Mouse (Mus musculus): ENCODE measurements at regions not wholly inside any gene's neighbourhood (a gene's known extent, or its start where the extent isn't known, plus 50 kb on each side); places are given as distances from the start of the nearest gene placed in this dataset.

GRCm38 (mm10) chr1:136759164-136759563 lies 134.5 kb downstream of the Zfp281 start:
- no peak for ATAC-seq (ENCODE audit: low FRiP score, low read depth)
- H3K4me2 ChIP-seq (replicated peaks; ENCODE audit: low read depth, low read length, severe bottlenecking), result no peak overlapping the region
- no peak for TF ChIP-seq POLR2A (IDR thresholded peaks at IDR 0.05; ENCODE audit: borderline replicate concordance, extremely low read depth, insufficient read depth, insufficient read length)
- no peaks in the 10 kb centered on the region for H3K9me3 ChIP-seq (ENCODE audit: control insufficient read depth, low read length)
- 77% methylated on average over 4 of the region's 4 CpGs for WGBS
- no peaks in the 10 kb centered on the region for H3K4me1 ChIP-seq (ENCODE audit: control insufficient read depth, insufficient read depth, low read length)
- H3K27me3 ChIP-seq (ENCODE audit: control insufficient read depth, insufficient read depth, low read length), result no peaks in the 10 kb centered on the region
- H3K9ac ChIP-seq (ENCODE audit: low read depth, low read length, severe bottlenecking), result no peak overlapping the region
- no peak overlapping the region for H3K4me3 ChIP-seq (replicated peaks; ENCODE audit: low read length)
- DNase-seq (ENCODE audit: low spot score), result no peak
- no peak overlapping the region for H3K27ac ChIP-seq (replicated peaks; ENCODE audit: low read depth, low read length)
- no peaks in the 10 kb centered on the region for H3K36me3 ChIP-seq (ENCODE audit: control insufficient read depth, insufficient read depth, low read length)

- no peak for TF ChIP-seq POLR2A (IDR thresholded peaks at IDR 0.05; ENCODE audit: borderline replicate concordance, extremely low read depth, insufficient read depth, insufficient read length)
- Histone ChIP-seq H3K9me3 (ENCODE audit: control insufficient read depth, low read length) (no peaks in the 10 kb centered on the region), H3K4me2 (replicated peaks; ENCODE audit: low read depth, low read length, severe bottlenecking) (no peak overlapping the region), H3K36me3 (ENCODE audit: control insufficient read depth, insufficient read depth, low read length) (no peaks in the 10 kb centered on the region), H3K27ac (replicated peaks; ENCODE audit: low read depth, low read length) (no peak overlapping the region), H3K27me3 (ENCODE audit: control insufficient read depth, insufficient read depth, low read length) (no peaks in the 10 kb centered on the region), H3K4me3 (replicated peaks; ENCODE audit: low read length) (no peak overlapping the region), H3K9ac (ENCODE audit: low read depth, low read length, severe bottlenecking) (no peak overlapping the region), H3K4me1 (ENCODE audit: control insufficient read depth, insufficient read depth, low read length) (no peaks in the 10 kb centered on the region)
- DNase-seq (ENCODE audit: low spot score), result no peak
- no peak for ATAC-seq (ENCODE audit: low FRiP score, low read depth)
- 83% methylated on average over 4 of the region's 4 CpGs for WGBS
These were observed 136.8 kb downstream of the Zfp281 start for GRCm38 (mm10) chr1:136761467-136761866.

- H3K27me3 ChIP-seq (ENCODE audit: control insufficient read depth, insufficient read depth, low read length), result no peaks in the 10 kb centered on the region
- H3K4me2 ChIP-seq (replicated peaks; ENCODE audit: low read depth, low read length, severe bottlenecking), result peak overlapping the region; percentile 32
- H3K4me1 ChIP-seq (ENCODE audit: control insufficient read depth, insufficient read depth, low read length), result 0 out of 2 replicates have a peak, but pooled peaks cover 7% of the 10 kb centered on the region
- no peaks in the 10 kb centered on the region for H3K36me3 ChIP-seq (ENCODE audit: control insufficient read depth, insufficient read depth, low read length)
- 0 out of 2 replicates have a peak overlapping the region, but pooled peaks have one; percentile 28 for H3K27ac ChIP-seq (replicated peaks; ENCODE audit: low read depth, low read length)
- H3K9me3 ChIP-seq (ENCODE audit: control insufficient read depth, low read length), result no peaks in the 10 kb centered on the region
- H3K4me3 ChIP-seq (replicated peaks; ENCODE audit: low read length), result no peak overlapping the region
- ATAC-seq (ENCODE audit: low FRiP score, low read depth), result peak; percentile 78
- peak overlapping the region; percentile 22 for H3K9ac ChIP-seq (ENCODE audit: low read depth, low read length, severe bottlenecking)
- TF ChIP-seq POLR2A (IDR thresholded peaks at IDR 0.05; ENCODE audit: borderline replicate concordance, extremely low read depth, insufficient read depth, insufficient read length), result no peak
- under 1% methylated on average over 10 of the region's 10 CpGs for WGBS
- peak; percentile 61 for DNase-seq (ENCODE audit: low spot score)
These were observed 144.3 kb downstream of the Zfp281 start for GRCm38 (mm10) chr1:136768969-136769401.

- WGBS, result 87% methylated on average over 6 of the region's 6 CpGs
- 0 out of 2 replicates have a peak, but pooled peaks cover 4% of the 10 kb centered on the region for H3K4me1 ChIP-seq (ENCODE audit: control insufficient read depth, insufficient read depth, low read length)
These were observed 149.0 kb downstream of the Zfp281 start for GRCm38 (mm10) chr1:136773743-136774142.

GRCm38 (mm10) chr1:136776211-136776610 lies 151.5 kb downstream of the Zfp281 start:
- DNase-seq (ENCODE audit: low spot score), result no peak
- no peaks in the 10 kb centered on the region; the same call in 1 of the 2 replicates for H3K27me3 ChIP-seq (ENCODE audit: control insufficient read depth, insufficient read depth, low read length)
- H3K9me3 ChIP-seq (ENCODE audit: control insufficient read depth, low read length), result no peaks in the 10 kb centered on the region
- no peak for TF ChIP-seq POLR2A (IDR thresholded peaks at IDR 0.05; ENCODE audit: borderline replicate concordance, extremely low read depth, insufficient read depth, insufficient read length)
- H3K36me3 ChIP-seq (ENCODE audit: control insufficient read depth, insufficient read depth, low read length), result no peaks in the 10 kb centered on the region
- 0 out of 2 replicates have a peak, but pooled peaks cover 1% of the 10 kb centered on the region for H3K4me1 ChIP-seq (ENCODE audit: control insufficient read depth, insufficient read depth, low read length)
- no peak overlapping the region for H3K27ac ChIP-seq (replicated peaks; ENCODE audit: low read depth, low read length)
- ATAC-seq (ENCODE audit: low FRiP score, low read depth), result no peak
- no peak overlapping the region for H3K4me3 ChIP-seq (replicated peaks; ENCODE audit: low read length)
- WGBS, result 52% methylated on average over 17 of the region's 17 CpGs
- no peak overlapping the region for H3K9ac ChIP-seq (ENCODE audit: low read depth, low read length, severe bottlenecking)
- no peak overlapping the region for H3K4me2 ChIP-seq (replicated peaks; ENCODE audit: low read depth, low read length, severe bottlenecking)

More at GRCm38 (mm10) chr1:136773743-136774142, 149.0 kb downstream of the Zfp281 start:
- Histone ChIP-seq H3K9me3 (ENCODE audit: control insufficient read depth, low read length) (no peaks in the 10 kb centered on the region), H3K9ac (ENCODE audit: low read depth, low read length, severe bottlenecking) (no peak overlapping the region), H3K36me3 (ENCODE audit: control insufficient read depth, insufficient read depth, low read length) (no peaks in the 10 kb centered on the region), H3K27ac (replicated peaks; ENCODE audit: low read depth, low read length) (no peak overlapping the region), H3K4me2 (replicated peaks; ENCODE audit: low read depth, low read length, severe bottlenecking) (no peak overlapping the region), H3K4me3 (replicated peaks; ENCODE audit: low read length) (no peak overlapping the region), H3K27me3 (ENCODE audit: control insufficient read depth, insufficient read depth, low read length) (no peaks in the 10 kb centered on the region; the same call in 1 of the 2 replicates)
- ATAC-seq (ENCODE audit: low FRiP score, low read depth) (no peak), DNase-seq (ENCODE audit: low spot score) (no peak)
- TF ChIP-seq POLR2A (IDR thresholded peaks at IDR 0.05; ENCODE audit: borderline replicate concordance, extremely low read depth, insufficient read depth, insufficient read length), result no peak

All from limb, embryonic 14.5 days (tissue).